Mouse (Mus musculus) mesoderm, embryonic 11.5 days (tissue): ENCODE results near the gene Zfp276.

Experiments used
- DNase-seq: peaks from one replicate; pipeline ENCODE4 v3.0.0-alpha.2; 2012; ENCODE audit warnings: low read depth, low spot score

Gene Zfp276

DNA sequence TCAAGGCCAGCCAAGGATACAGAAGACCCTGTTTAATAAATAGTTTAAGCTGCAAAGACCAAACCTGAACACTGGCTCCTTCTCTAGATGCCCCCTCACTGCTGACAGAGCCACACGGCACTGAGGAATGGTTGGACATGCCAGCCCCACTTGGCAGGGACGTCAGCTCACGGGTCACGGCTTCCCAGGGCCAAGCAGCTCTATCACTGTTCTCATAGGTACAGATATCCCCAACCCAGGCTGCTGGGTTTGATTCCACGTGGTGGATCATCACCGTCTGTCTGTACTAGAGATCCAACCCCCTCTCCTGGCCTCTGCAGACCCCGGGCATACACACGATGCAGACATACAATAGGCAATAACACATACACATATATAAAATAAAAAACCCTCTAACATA lies 36.7 kb downstream of the Zfp276 start:
- DNase-seq = no peak

- DNase-seq = no peak
These were observed 37.7 kb downstream of the Zfp276 start for GRCm38 (mm10) chr8:123291716-123292115.

DNA sequence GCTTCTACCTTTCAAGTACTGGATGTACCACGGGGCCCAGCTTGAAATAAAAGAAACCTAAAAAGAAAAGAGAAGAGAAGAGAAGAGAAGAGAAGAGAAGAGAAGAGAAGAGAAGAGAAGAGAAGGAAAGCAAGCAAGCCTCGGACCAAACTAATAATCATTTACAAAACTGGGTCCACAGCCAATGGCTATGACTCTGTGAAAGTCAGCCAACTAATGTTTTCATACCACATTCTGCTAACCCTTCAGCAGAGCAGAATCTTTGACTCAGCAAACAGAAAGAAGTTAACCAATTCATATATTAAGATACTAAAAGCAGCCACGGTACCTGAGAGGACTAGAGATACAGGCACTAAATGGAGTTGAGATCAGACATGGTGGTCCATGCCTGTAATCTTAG lies 38.3 kb downstream of the Zfp276 start:
- DNase-seq = no peak

- DNase-seq = no peak
These were observed 38.8 kb downstream of the Zfp276 start for GRCm38 (mm10) chr8:123292785-123293184.

GRCm38 (mm10) chr8:123298301-123298700 lies 44.3 kb downstream of the Zfp276 start:
- no peak for DNase-seq

DNA sequence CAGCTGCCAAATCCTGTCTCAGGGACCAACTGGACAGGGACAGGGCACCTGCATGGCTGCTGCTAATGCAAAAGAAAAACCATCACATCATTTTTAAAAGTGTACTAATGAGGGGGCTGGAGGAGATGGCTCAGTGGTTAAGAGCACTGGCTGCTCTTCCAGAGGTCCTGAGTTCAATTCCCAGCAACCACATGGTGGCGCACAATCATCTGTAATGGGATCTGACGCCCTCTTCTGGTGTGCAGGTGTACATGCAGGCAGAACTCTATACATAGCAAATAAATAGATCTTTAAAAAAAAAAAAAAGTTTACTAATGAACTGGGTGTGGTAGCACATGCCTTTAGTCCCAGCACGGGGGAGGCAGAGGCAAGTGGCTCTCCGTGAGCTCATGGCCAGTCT lies 54.7 kb downstream of the Zfp276 start:
- DNase-seq = no peak

- no peak for DNase-seq
These were observed 63.9 kb downstream of the Zfp276 start for GRCm38 (mm10) chr8:123317781-123318466.

- peak; percentile 95 for DNase-seq
These were observed 64.5 kb downstream of the Zfp276 start, which contains the start of gene Fanca for GRCm38 (mm10) chr8:123318467-123318911. TSS of gene Fanca (minus strand) at chr8:123318576.
